Mouse (Mus musculus): Measurements from ENCODE around the gene Mga.

DNA sequence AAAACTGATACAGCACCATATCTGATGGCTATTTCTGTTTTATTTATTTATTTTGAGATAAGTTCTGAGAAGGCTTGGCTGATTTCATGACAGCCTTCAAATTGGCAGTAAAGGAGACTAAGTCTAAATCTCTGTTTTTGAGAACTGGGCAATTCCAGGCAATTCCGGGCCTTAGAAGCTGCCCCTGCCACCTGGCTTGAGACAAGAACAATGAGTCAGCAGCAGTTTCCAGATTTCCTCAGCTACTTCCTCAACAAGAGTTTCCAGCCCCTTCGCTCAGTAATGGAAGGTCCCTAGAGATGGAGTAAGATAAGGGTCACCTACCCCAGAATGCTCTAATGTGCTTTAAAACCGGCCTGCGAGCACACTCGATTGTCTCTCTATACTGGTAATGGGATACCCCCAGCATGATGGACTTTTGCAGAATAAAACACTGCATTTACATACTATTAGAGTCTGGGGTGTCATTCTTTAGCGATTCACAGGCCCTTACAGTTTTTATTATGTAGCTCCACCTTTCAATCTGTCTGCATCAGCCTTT, 41.6 kb upstream of the Mga start:
- TF ChIP-seq CTCF (IDR thresholded peaks at IDR 0.05), result no peak
- TF ChIP-seq EP300 (IDR thresholded peaks at IDR 0.05), result no peak
